Mouse (Mus musculus): ENCODE results near the gene Kcnh2.

Kcnh2 gene

DNA sequence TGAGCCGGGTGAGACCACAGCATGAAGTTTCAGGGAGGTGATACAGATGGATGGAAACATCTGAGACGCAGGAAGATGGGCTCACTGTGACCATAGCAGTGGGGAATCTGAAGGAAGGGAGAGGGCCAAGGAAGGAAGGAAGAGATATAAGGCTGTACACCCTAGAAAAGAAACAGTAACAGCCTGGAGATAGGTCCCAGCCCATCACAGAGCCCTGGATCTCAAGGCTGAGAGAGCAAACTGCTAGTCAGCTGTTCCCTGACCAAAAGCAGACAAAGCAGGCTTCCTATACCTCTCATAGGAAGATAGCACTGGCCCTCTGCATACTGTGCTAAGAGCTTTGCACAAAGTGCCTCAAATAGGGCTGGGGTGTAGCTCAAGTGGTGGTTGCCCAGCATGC, 27.3 kb upstream of the Kcnh2 start:
- DNase-seq (ENCODE audit: low read depth, low spot score): no peak

DNA sequence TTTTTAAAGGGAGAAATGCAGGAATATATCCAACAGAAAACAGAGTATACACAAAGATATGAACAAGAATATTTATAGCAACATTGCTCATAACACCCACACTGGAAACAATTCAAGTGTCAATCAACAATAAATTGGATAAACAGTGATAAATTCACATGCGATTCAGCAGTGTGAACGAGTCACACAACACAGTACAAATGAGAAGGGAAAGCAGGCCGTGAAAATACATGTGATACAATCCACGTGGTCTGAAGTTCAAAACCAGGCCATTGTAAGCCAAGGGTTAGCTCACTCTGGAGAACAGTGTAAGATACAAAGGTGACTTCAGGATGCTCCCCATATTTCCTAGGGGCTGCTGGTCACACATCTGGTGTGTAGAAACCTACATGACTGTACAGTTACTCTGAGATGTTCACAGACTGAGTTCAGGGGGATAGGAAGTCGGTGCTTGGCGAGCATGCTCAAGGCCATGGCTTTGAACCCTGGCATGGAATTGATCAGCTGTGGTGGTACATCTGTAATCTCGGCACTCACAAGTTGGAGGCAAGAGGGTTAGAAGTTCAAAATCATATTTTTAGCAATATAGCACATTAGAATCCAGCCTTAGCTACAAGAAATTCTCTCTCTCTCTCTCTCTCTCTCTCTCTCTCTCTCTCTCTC, 23.4 kb upstream of the Kcnh2 start:
- no peak for DNase-seq (ENCODE audit: low read depth, low spot score)

DNA sequence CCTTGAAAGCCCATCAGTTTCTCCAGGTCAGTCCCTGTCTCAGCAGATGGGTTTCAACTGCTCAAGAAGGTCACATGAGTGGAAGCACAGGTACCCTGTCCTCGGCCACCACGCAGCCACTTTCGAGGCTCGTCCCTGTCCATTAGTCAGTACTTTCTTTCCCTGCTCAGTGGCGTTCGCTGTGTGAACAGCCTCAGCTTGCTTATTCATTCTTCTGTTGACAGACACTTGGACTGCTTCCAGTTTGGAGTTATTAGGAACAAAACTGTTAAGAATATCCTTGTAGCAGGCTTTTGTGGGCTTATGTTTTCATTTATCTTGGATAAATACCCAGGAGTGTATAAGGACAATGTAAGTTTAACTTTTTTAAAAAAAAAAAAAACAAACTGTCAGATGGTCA, 22.8 kb upstream of the Kcnh2 start:
- no peak for DNase-seq (ENCODE audit: low read depth, low spot score)

DNA sequence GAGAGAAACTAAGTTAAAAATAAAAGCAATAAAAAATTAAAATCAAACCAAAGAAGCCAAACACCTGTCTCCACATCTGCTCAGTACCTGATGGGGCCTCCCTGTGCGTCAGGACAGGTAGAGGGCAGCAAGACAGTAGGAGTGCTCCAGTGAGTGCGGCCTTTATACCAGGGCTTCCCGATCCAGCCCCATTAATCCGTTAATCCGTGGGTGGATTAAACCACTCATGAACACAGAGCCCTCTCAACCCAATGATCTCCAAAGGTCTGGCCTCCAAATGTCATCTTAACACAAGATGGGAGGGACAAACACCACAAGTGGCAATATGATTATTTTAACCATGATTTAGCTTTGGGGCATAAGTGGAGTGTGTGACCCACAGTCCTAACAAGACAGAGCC, 22.4 kb upstream of the Kcnh2 start:
- no peak for DNase-seq (ENCODE audit: low read depth, low spot score)

DNA sequence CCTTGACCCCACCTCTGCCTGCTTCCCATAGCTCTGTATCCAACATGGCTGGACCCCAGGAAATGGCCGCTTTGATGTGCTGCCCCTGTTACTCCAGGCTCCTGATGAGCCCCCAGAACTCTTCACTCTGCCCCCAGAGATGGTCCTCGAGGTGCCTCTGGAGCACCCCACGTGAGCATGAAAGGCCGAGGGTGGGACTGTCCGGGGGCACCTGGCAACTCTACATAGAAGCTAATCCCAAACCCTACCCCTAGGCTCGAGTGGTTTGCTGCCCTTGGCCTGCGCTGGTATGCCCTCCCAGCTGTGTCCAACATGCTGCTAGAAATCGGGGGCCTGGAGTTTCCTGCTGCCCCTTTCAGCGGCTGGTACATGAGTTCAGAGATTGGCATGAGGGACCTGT, 18.4 kb upstream of the Kcnh2 start:
- DNase-seq (ENCODE audit: low read depth, low spot score): no peak

DNA sequence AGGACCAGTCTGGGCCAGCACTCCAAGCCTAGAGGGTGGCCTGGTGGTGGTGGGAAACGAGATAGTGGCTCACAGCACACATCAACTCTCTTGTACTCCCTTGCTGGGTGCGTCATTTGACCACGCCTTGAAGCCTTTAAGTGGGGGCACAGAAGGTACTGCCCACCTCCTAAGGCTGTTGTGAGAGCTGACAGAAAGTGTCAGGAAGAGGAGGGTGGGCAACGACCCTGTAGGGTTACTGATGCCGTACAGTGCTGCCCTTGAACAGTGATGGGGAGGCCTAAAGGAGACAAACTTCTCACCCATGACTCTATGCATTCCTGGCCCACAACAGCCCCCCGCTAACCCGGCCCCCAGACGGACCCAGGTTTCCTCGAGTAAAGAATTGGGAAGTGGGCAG, 15.0 kb upstream of the Kcnh2 start:
- no peak for DNase-seq (ENCODE audit: low read depth, low spot score)

DNA sequence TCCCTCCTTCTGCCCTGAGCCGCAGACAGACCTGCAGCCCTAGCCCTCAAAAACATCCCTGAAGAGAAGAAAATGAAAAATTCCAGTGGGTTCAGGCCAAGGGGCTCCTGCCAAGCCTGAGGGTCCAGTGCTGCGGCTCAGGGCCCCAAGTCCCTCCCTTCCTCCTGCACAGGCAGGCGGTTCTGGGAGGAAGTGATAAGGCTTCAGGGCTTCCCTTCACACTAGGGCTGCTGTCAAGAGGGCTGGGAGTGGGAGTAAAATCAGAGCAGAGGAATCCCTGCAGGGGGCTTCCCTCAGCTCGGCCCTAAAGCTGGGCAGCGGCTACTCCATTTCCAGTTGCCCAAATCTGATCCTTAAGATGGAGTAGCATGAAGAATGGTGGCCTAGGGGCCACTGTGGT, 14.1 kb upstream of the Kcnh2 start:
- DNase-seq (ENCODE audit: low read depth, low spot score): no peak

DNA sequence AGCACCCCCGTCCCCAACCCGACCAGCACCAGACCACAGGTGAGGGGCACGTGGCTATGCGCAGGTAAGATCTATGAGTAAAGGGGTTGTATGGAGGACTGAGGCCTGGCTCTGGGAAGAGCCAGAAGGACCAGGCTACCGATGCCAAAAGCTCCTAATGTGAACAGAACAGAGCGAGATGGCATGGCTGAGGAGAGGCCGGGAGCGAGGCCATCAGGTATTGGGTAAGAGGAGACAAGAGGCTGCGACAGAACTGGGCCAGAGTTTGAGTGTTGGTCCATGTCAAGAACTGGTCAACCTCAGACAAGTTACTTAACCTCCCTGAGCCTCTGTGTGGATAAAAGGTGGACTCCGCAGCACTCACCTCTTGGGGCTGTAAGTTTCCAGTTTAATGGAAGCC, 13.6 kb upstream of the Kcnh2 start:
- DNase-seq (ENCODE audit: low read depth, low spot score): no peak

DNA sequence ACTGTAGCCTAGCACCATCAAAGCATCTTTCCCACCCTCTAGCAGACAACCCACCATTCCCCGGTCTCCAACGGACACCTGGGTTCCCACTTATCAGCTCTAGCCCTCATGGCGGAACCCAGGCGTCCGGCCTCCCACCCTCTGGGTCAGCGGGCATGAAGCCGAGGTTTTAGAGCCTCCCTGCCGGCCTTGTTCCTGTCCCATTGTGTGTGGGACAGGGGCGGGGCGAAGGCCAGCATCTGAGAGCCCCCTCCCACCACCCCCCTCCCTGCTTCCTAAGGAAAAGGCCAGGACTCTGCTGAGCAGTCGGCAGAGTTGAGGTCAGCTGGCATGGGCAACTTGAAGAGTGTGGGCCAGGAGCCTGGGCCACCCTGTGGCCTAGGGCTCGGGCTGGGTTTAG, 13.1 kb upstream of the Kcnh2 start, which contains the start of gene Nos3:
Gene Nos3 (plus strand): TSS at position 303 of the 400 bp plus-strand sequence.
- no peak for DNase-seq (ENCODE audit: low read depth, low spot score)

DNA sequence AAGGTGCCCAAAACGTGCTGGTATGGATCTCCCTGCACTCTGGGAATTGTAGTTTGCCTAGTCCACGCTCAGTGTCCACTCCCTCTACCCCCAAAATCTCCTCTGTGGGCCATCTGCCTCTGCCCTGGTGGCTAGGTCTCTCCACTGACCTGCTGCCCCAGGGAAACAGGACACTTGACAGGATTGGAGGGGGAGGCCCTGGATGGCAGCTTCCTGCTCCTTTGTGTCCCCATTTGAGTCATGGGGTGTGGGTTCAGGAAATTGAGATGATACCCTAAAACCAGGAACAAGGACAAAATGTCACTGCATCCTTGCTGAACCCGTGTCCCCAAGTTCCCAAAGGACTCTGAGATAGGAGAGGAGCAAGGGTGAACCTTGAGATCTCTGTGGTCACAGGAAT, 12.7 kb upstream of the Kcnh2 start:
- no peak for DNase-seq (ENCODE audit: low read depth, low spot score)

DNA sequence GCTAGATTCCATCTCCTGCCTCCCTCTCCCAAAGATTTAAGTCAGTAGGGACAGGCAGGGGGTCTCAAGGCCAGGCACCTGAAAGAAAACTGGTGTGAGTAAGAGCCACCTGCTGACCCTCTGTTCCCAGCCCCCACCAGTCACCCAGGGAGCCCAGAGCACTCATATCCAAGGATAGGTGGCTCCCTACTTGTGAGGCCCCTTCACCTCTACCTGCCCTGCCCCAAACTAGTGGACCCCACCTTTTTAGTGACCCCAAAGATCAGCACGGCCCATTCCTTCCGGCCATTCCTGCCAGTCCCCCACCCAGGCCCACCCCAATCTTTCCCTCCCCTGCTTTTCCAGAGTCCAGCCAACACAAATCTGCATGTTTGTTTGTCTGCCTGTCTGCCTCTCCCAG, 12.1 kb upstream of the Kcnh2 start:
- DNase-seq (ENCODE audit: low read depth, low spot score): no peak

DNA sequence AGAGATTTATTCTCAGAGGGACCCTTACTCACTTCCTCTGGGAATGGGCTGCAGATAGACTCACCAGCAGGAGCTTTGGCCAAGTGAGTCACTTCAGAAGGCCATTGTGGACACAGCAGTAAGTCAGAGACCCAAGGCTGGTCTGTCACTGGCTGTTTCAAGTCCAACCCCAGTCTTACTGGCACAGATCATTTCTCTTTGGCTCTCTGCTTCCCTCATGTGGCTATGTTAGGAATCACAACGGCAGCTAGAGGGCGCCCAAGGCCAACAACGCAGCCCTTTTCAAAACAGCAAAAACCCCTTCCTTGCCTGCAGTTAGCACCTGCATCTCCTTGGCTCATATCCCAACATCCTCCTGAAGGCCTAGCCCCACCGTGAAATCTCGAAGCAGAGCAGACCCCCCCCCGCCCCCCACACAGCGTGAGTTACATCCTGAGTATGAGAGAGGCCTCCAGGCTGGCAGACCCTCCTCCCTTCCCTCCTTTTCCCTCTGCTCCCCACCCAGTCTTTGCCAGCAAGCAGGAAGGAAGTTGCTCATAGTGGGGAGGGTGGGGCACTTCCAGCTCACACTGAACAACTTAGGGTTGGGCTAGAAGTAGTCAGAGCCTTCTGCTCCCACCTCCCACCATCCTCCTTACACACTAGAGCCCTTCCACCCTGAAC, 9.5 kb upstream of the Kcnh2 start:
- DNase-seq (ENCODE audit: low read depth, low spot score): peak; percentile 70

DNA sequence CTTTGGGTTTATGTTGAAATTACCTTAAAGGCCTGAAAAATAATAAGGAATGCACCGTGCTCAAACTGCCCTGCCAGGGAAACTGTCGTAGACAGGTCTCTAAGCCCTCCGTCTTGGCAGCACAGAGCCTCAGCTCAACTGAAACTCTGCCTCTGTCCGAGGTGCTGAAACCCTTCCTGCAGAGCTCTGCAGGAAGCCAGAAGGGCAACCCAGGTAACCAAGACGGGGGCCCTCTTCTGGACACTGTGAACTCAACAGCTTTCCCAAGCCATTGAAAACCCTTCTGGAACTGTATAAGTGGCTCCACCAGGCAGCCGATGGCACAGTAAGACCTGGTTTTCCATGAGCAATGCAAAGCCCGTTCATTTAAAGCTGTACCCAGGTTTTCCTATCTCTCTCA, 6.1 kb upstream of the Kcnh2 start:
- DNase-seq (ENCODE audit: low read depth, low spot score): peak; percentile 80

DNA sequence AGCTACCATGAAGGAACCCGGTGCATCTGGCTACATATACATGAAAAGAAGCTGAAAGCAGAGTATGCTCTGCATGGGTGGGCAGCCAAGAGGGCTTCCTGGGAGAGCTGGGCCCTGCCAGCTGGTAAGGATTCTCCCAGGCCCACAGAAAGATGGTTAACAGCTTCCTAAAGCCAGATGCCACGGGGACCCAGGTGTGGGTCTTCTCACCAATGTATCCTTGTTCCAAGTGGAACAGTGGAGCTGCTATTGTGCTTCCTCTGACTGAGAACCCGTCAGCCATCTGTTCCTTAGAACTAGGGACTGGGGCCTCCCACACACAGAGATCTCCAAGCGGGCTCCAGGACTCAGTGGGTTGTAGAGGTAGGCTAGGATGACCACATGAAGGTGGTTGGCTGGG, 5.4 kb upstream of the Kcnh2 start:
- DNase-seq (ENCODE audit: low read depth, low spot score): no peak

DNA sequence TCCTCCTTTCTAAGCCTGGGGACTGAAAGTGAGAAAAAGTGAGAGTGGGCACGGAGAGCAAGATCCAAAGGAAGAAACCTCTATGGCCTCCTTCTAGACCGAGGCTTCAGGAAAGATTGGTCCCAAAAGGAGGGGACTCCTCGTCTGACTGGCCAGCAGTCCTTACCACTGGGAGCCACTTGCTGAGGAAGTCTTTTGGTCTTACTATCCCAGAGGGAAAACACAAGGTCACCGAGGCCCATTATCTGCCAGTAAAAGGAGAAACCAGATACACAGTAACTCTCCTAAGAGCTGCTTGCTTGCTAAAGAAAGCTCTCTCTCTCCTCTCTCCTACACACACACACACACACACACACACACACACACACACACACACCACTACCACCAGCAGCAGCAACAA, 1.9 kb upstream of the Kcnh2 start:
- DNase-seq (ENCODE audit: low read depth, low spot score): no peak

DNA sequence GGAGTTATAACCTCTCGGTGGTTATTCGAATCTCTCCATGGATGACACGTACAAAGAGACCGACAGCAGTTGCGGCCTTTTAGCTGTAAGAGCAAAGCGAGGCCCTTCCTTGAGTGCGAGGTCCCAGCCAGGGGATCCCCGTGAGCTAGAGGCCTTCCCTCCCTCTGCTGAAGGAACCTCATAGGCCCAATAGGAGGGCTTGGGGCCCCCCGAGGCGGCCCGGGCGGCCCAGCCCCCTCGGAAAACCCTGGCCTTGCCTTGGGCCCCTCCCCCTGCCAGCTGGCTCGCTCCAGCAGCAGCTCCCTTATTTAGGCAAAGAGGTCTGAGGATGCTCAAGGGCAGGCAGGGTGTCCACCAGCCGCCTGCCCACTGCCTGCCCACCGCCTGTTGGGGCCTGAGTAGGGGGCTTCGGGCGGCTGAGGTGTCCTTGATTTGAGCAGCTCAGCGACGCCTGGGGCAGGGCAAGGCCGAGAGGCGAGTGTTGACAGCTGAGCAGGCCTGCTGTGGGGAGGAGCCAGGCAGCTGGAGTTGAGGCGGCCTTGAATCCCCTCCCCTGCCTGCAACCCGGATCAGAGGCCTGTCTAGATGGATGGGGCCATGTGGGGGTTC, 951 bp upstream of the Kcnh2 start:
- DNase-seq (ENCODE audit: low read depth, low spot score): peak; percentile 61

DNA sequence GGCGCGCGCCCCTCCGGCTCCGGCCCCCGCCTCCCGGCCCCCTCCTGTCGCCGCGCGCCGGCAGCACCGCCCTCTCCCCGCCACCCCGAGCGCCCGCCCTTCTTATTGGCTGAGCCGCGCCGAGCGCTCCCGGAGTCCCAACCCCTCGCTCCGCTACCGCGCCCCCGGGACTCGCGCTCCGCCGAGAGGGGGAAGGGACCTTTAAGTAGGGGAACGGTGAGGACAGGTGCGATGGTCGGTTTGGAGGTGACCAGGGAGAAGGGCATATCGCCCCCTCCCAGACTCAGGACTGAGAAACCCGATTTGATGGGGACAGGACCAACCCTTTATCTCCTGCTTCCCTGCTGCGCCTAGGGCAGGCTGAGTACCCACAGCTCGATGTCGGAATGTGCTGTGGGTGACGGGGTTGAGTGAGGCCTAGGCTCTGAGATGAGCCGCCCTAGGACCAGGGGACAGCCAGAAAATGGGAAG, 332 bp upstream of the Kcnh2 start:
- DNase-seq (ENCODE audit: low read depth, low spot score): peak; percentile 73

DNA sequence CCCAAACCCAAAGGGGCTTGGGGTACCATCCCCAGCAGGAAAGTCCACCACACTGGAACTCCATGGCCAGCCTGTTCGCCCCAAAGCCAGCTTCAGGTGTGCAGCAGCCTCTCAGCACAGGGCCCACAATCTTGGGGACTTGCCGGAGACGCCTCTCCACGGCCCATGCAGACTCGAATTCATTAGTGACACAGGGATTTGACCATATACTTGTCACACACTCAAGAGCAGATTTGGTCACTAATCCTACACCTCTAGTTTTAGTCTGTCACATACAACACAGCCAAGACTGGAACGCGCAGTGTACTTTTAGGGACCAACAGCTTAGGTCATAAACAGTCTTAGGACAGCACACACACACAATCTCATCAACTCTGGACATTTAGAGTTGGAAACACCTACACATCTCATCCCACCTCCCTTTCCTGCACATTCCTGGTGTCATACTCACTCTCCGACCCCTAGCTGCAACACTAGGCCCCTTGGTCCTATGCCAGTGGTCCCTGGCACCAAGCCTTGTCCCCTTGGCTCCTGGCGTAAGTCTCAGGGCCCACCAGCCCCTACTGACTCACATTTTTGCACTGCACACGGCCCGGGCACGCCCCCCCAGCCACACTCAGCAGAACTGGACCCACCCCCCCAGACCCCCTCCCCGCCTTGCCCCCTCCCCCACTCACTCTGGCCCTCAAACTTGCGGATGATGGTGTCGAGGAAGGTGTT, 713 bp downstream of the Kcnh2 start:
- DNase-seq (ENCODE audit: low read depth, low spot score): no peak

DNA sequence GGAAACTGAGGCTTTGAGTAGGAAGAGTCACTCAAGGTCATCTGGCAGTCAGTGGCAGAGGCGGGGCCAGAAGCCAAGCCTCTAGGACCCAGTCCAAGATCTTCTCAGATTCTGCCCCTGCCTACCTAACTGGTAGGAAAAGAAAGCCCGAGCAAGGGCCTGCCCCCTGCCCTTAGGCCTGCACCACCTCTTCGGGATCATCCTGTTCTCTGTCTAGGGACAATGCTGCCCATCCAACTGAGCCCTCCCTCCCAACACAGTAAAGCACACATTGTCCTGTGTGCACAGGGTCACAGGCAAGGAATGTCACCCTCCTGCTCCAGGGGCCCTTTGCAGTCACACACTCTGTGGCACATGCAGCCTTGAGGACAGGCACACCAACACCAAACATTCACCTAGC, 1.3 kb downstream of the Kcnh2 start:
- no peak for DNase-seq (ENCODE audit: low read depth, low spot score)

DNA sequence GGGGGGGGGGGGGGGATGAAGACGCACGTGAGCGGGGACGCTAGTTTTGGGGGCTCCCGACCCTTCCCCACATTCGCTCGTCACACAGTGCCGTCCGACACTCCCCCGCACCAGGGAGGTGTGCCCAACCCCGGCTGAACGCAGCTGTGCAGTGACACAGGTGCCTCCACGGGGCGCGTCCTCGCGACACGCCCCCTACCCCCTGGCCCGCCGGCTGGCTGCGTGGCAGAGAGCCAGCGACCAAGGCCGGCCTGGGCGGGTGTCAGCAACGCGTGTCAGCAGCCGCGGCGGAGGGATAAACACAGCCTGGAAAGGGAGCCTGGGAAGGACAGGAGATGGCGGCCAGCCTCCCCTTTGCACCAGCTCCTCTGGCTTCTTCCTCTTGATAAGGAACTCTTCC, 2.9 kb downstream of the Kcnh2 start:
- no peak for DNase-seq (ENCODE audit: low read depth, low spot score)

DNA sequence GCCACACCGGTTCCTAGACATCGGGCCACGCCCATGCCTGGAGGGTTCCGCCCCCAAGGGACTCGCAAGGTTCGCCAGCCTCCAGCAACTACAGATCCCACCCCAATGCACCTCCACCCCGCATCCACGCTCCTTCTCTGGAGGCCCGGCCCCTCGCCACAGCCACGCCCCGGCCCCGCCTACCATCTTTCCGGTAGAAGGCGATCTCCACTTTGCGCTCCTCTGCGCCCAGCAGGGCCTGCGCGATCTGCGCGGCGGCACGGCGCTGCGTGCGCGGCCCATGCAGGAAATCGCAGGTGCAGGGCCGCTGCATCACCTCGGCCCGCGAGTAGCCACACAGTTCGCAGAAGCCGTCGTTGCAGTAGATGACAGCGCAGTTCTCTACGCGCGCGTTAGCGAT, 3.3 kb downstream of the Kcnh2 start:
- no peak for DNase-seq (ENCODE audit: low read depth, low spot score)

DNA sequence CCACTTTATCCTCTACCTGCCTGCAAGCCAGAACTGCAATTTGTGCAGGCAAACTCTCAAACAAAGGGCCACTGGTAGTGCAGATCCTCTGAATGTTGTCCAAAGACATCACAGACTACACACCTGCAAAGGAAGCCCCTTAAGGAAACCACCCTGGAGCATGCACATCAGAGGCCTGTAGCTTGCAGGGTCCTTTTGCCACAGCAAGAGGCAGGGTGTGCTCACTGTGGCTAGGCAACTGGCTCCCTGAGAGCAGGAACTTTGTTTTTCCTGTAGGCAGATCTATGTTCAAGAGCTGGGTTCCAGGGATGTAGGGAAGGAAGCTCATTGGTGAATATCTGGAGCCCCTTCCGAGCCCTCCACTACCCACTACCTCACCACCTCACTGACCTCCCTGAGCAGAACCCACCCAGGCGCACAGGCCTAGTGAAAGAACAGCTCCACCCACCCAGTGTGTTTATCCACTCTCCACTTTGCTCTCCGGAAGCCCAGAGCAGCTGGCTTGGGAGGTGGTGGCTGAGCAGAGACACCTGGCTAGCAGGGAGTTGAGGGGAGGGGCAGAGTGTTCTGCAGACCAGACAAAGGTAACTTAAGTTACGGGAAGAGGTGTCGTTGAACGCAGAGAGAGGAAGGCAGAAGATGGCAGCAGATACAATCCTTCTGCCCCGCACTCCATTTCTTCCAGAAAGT, 4.1 kb downstream of the Kcnh2 start:
- DNase-seq (ENCODE audit: low read depth, low spot score): no peak

All from embryo, embryonic 11.5 days (tissue).